Mouse (Mus musculus): ENCODE measurements at regions not wholly inside any gene's neighbourhood (a gene's known extent, or its start where the extent isn't known, plus 50 kb on each side); places are given as distances from the start of the nearest gene placed in this dataset.

DNA sequence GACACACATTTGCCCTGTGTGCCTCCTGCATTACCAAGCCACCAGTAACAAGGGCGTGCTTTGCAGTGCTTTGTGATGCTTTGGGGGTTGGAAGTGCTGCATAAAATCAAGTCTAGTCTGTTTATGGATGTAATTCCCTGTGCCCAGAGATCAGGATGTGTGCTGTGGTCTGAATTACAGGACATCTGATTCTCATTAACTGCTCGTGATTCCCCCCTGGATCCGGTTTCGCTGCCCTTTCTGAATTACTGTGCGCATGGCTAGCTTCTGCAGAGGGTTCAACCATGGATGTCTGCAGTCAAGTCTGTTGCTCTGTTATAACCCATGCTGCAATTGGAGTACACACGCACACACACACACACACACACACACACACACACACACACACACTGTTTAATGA lies 52.5 kb upstream of the Magi1 start:
- DNase-seq (ENCODE audit: low spot score in 2 of 2) = no peak

Measured in left cerebral cortex, adult 9 months (tissue).